Mouse (Mus musculus) forebrain, embryonic 16.5 days (tissue): Measurements from ENCODE around the gene Olfr1307. TPM values are rescaled to one million over a fixed set of nuclear protein-coding genes. Genes with fewer than 3 reads are reported as not detected.

Experiments
- ATAC-seq: fragments of 200-750 bp; cut with Nextera tagmentation; 2 replicates; pipeline ENCODE4 v1.8.0; 2017; ENCODE audit warnings: mild to moderate bottlenecking, moderate library complexity
- H3K27ac ChIP-seq: fragments of 300-500 bp; sonication (generic); 2 replicates; pipeline ENCODE4 v1.5.1; 2014; ENCODE audit warnings: low read length, control low read depth
- H3K27me3 ChIP-seq: fragments of 300-500 bp; sonication (generic); replicated peaks from 2 replicates; pipeline ENCODE4 v1.6.1; 2014; ENCODE audit warnings: low read length; ENCODE audit not compliant: control insufficient read depth, insufficient read depth
- H3K36me3 ChIP-seq: fragments of 300-500 bp; sonication (generic); 2 replicates; pipeline ENCODE4 v1.6.1; 2014; ENCODE audit not compliant: control insufficient read depth, insufficient read depth
- H3K4me1 ChIP-seq: fragments of 300-500 bp; sonication (generic); replicated peaks from 2 replicates; pipeline ENCODE4 v1.6.1; 2014; ENCODE audit warnings: low read length; ENCODE audit not compliant: control insufficient read depth, insufficient read depth
- H3K4me2 ChIP-seq: fragments of 300-500 bp; sonication (generic); 2 replicates; pipeline ENCODE4 v1.6.1; 2014; ENCODE audit warnings: mild to moderate bottlenecking, low read length, control low read depth
- H3K4me3 ChIP-seq: fragments of 300-500 bp; sonication (generic); replicated peaks from 2 replicates; pipeline ENCODE4 v1.5.1; 2014; ENCODE audit warnings: mild to moderate bottlenecking, low read length, control low read depth
- H3K9ac ChIP-seq: fragments of 300-500 bp; sonication (generic); replicated peaks from 2 replicates; pipeline ENCODE4 v1.6.1; 2014; ENCODE audit warnings: low read depth, low read length, control low read depth
- H3K9me3 ChIP-seq: fragments of 300-500 bp; sonication (generic); 2 replicates; pipeline ENCODE4 v1.6.1; 2016; ENCODE audit warnings: low read length; ENCODE audit not compliant: control insufficient read depth
- WGBS: fragments of 180-500 bp; shearing (Covaris S2); extraction: QIAGEN DNeasy Blood & Tissue Kit; methylation state at CpG from one replicate; pipeline ENCODE4 v1.1.7; 2014; 5-methylcytosine and 5-hydroxymethylcytosine counted together
- polyA plus RNA-seq: library from polyadenylated mRNA; unstranded; fragments of >200 nt; fragmentation: Nextera tagmentation; extraction: Ambion mirVana; gene quantifications from 2 replicates; pipeline ENCODE4 v1.2.1, GENCODE M21; 2015

Gene Olfr1307
- polyA plus RNA-seq = not detected in 2 replicates

GRCm38 (mm10) chr2:111949340-111949739 is at the start of gene Olfr1307:
Gene Olfr1307, minus strand, starts transcription at chr2:111949440.
- Histone ChIP-seq H3K4me1 (no peaks in the 10 kb centered on the region), H3K27ac (no peak within 1 kb of the TSS), H3K9ac (no peak within 1 kb of the TSS), H3K9me3 (no peaks in the 10 kb centered on the region), H3K36me3 (no peaks in the 10 kb centered on the region), H3K4me2 (no peak within 1 kb of the TSS), H3K4me3 (no peak within 1 kb of the TSS), H3K27me3 (no peaks in the 10 kb centered on the region)
- ATAC-seq = no peak
- WGBS = 83% methylated on average over 1 of the region's 1 CpGs

- Histone ChIP-seq H3K27ac (no peak within 1 kb of the TSS), H3K9ac (no peak within 1 kb of the TSS), H3K4me2 (no peak within 1 kb of the TSS), H3K4me1 (no peaks in the 10 kb centered on the region), H3K4me3 (no peak within 1 kb of the TSS), H3K36me3 (no peaks in the 10 kb centered on the region), H3K27me3 (no peaks in the 10 kb centered on the region), H3K9me3 (no peaks in the 10 kb centered on the region)
- no peak for ATAC-seq
- 68% methylated on average over 1 of the region's 1 CpGs for WGBS
Measured at GRCm38 (mm10) chr2:111990181-111990580, 40.9 kb upstream of the Olfr1307 start, which contains the start of gene Olfr1309. Gene Olfr1309, minus strand, starts transcription at chr2:111990281.

- H3K27me3 ChIP-seq = no peaks in the 10 kb centered on the region
- H3K36me3 ChIP-seq = no peaks in the 10 kb centered on the region
- ATAC-seq = no peak
- no peaks in the 10 kb centered on the region for H3K9me3 ChIP-seq
- H3K4me1 ChIP-seq = no peaks in the 10 kb centered on the region
- H3K9ac ChIP-seq = no peak within 1 kb of the TSS
- WGBS = 56% methylated on average over 1 of the region's 1 CpGs
- H3K4me2 ChIP-seq = no peak within 1 kb of the TSS
- no peak within 1 kb of the TSS for H3K27ac ChIP-seq
- H3K4me3 ChIP-seq = no peak within 1 kb of the TSS
Measured at GRCm38 (mm10) chr2:111964844-111965243, 15.6 kb upstream of the Olfr1307 start, which contains the start of gene Olfr1308. Gene Olfr1308, minus strand, starts transcription at chr2:111964944.

GRCm38 (mm10) chr2:111916171-111916570 is 33.1 kb downstream of the Olfr1307 start, which contains the start of gene Olfr1306:
Gene Olfr1306, minus strand, starts transcription at chr2:111916271.
- Histone ChIP-seq H3K9me3 (peaks cover 4% of the 10 kb centered on the region; the same call in 1 of the 2 replicates), H3K27ac (no peak within 1 kb of the TSS), H3K27me3 (no peaks in the 10 kb centered on the region), H3K36me3 (no peaks in the 10 kb centered on the region), H3K4me2 (no peak within 1 kb of the TSS), H3K4me3 (no peak within 1 kb of the TSS), H3K4me1 (no peaks in the 10 kb centered on the region), H3K9ac (no peak within 1 kb of the TSS)
- WGBS = 87% methylated on average over 1 of the region's 1 CpGs
- ATAC-seq = no peak

Other genes starting within 250 kb of the Olfr1307 start
- gene Olfr1301, start 198.4 kb downstream of the Olfr1307 start, polyA plus RNA-seq = not detected in 2 replicates
- gene Olfr1302, start 172.0 kb downstream of the Olfr1307 start, polyA plus RNA-seq = not detected in 2 replicates
- gene Olfr1303, start 129.1 kb downstream of the Olfr1307 start, polyA plus RNA-seq = not detected in 2 replicates
- gene Olfr1305, start 72.3 kb downstream of the Olfr1307 start, polyA plus RNA-seq = not detected in 2 replicates
- gene Olfr1306, start 33.2 kb downstream of the Olfr1307 start, polyA plus RNA-seq = not detected in 2 replicates
- not detected in 2 replicates for gene Olfr1308, start 15.5 kb upstream of the Olfr1307 start, polyA plus RNA-seq
- not detected in 2 replicates for gene Olfr1309, start 40.8 kb upstream of the Olfr1307 start, polyA plus RNA-seq
- not detected in 2 replicates for gene Olfr1310, start 63.3 kb upstream of the Olfr1307 start, polyA plus RNA-seq
- not detected in 2 replicates for gene Olfr1311, start 75.0 kb upstream of the Olfr1307 start, polyA plus RNA-seq
- not detected in 2 replicates for gene Olfr1312, start 100.8 kb upstream of the Olfr1307 start, polyA plus RNA-seq
- gene Olfr1313, start 128.4 kb upstream of the Olfr1307 start, polyA plus RNA-seq = not detected in 2 replicates
- gene Olfr1314, start 147.3 kb upstream of the Olfr1307 start, polyA plus RNA-seq = not detected in 2 replicates
- not detected in 2 replicates for gene Olfr1315-ps1, start 166.0 kb upstream of the Olfr1307 start, polyA plus RNA-seq
- not detected in 2 replicates for gene Olfr1316, start 185.5 kb upstream of the Olfr1307 start, polyA plus RNA-seq
- not detected in 2 replicates for gene Olfr1317, start 190.9 kb upstream of the Olfr1307 start, polyA plus RNA-seq
- gene Olfr1318, start 204.8 kb upstream of the Olfr1307 start, polyA plus RNA-seq = not detected in 2 replicates